26 mouse cellular contexts compared by ENCODE assay signal in the genomic region with DNA sequence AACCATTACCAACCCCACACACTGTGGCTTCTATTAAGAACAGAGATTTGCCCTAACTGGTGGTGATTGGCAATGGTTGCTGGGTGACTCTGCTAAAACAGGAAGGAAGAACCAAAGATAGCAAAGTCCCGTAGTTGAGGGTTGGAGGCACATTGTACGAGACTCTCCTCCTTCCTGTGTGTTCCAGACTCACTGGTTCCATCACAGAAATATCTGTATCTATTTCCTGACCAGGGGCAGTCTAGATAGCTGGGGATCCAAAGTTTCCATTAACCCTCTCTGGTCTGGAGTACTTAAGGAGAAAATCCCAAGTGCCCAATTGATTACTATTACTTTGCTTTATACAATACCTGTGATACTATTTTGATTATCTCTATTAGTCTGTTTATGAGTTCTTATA. TPM values are rescaled to one million over a fixed set of nuclear protein-coding genes. Genes with fewer than 3 reads are reported as not detected.
"Had no signal": no experiment of that assay in that cellular context is flagged by ENCODE, and none has a peak within 500 bp of the region (broad histone marks: within the 10 kb centered on the region; RNA-seq: fewer than 3 reads in every experiment).

No protein-coding gene starts in this region.

- H3K4me1 ChIP-seq: embryonic facial prominence, embryonic 10.5 days; embryonic facial prominence, embryonic 12.5 days; embryonic facial prominence, embryonic 13.5 days; embryonic facial prominence, embryonic 15.5 days; forebrain, embryonic 13.5 days; forebrain, embryonic 15.5 days; heart, embryonic 10.5 days had no signal

- ATAC-seq: forebrain, embryonic 13.5 days; forebrain, embryonic 14.5 days; forebrain, embryonic 15.5 days; forebrain, embryonic 16.5 days; forebrain, postnatal 0 days had no signal

- H3K9ac ChIP-seq: embryonic facial prominence, embryonic 12.5 days; embryonic facial prominence, embryonic 13.5 days; embryonic facial prominence, embryonic 15.5 days; forebrain, embryonic 13.5 days; forebrain, embryonic 15.5 days; forebrain, postnatal 0 days had no signal

- H3K27ac ChIP-seq: embryonic facial prominence, embryonic 10.5 days; embryonic facial prominence, embryonic 12.5 days; embryonic facial prominence, embryonic 13.5 days; embryonic facial prominence, embryonic 15.5 days; forebrain, embryonic 10.5 days; forebrain, embryonic 13.5 days; forebrain, embryonic 15.5 days; heart, adult 2 months; heart, embryonic 10.5 days had no signal

- H3K4me2 ChIP-seq: embryonic facial prominence, embryonic 12.5 days; embryonic facial prominence, embryonic 13.5 days; embryonic facial prominence, embryonic 15.5 days; forebrain, embryonic 13.5 days; forebrain, embryonic 15.5 days had no signal

- H3K9me3 ChIP-seq: embryonic facial prominence, embryonic 10.5 days; embryonic facial prominence, embryonic 12.5 days; embryonic facial prominence, embryonic 13.5 days; embryonic facial prominence, embryonic 15.5 days; forebrain, embryonic 10.5 days; forebrain, embryonic 13.5 days; forebrain, embryonic 15.5 days; heart, embryonic 10.5 days had no signal

- DNase-seq: cerebellum, adult 8-10 months; cerebellum, adult 9-10 months; cerebellum, adult 9-11 months; cerebellum, postnatal 10 days; cerebellum, postnatal 14 days; cerebellum, postnatal 25 days; cerebellum, postnatal 36 days; embryo, embryonic 11 days; forebrain, postnatal 0 days; gastrocnemius, postnatal 10 days; gastrocnemius, postnatal 14 days; gastrocnemius, postnatal 25 days; gastrocnemius, postnatal 36 days; heart, adult 11 months; heart, adult 2 months had no signal

- H3K36me3 ChIP-seq: embryonic facial prominence, embryonic 10.5 days; embryonic facial prominence, embryonic 12.5 days; embryonic facial prominence, embryonic 13.5 days; embryonic facial prominence, embryonic 15.5 days; forebrain, embryonic 10.5 days; forebrain, embryonic 15.5 days; heart, embryonic 10.5 days had no signal

- H3K27me3 ChIP-seq: embryonic facial prominence, embryonic 12.5 days; embryonic facial prominence, embryonic 13.5 days; embryonic facial prominence, embryonic 15.5 days; forebrain, embryonic 13.5 days; forebrain, embryonic 15.5 days had no signal

- H3K4me3 ChIP-seq: embryonic facial prominence, embryonic 10.5 days; embryonic facial prominence, embryonic 12.5 days; embryonic facial prominence, embryonic 13.5 days; embryonic facial prominence, embryonic 15.5 days; erythroblast, embryonic 14.5 days; forebrain, embryonic 10.5 days; forebrain, embryonic 13.5 days; forebrain, embryonic 15.5 days; heart, adult 2 months; heart, embryonic 10.5 days had no signal

RNA-seq across cellular contexts. Expression of a gene that starts 35.6 kb away (rescaled TPM):
- polyA plus RNA-seq: erythroblast, embryonic 14.5 days had no signal
